Mouse (Mus musculus) midbrain, embryonic 12.5 days (tissue): Measurements from ENCODE around the gene Enox1. TPM values are rescaled to one million over a fixed set of nuclear protein-coding genes. Genes with fewer than 3 reads are reported as not detected.

Experiments
- ATAC-seq: fragments of 200-750 bp; cut with Nextera tagmentation; 2 replicates; pipeline ENCODE4 v1.8.0; 2017; ENCODE audit warnings: low read depth, moderate TSS enrichment, moderate library complexity; ENCODE audit not compliant: low FRiP score
- H3K27ac ChIP-seq: fragments of 300-500 bp; sonication (generic); replicated peaks from 2 replicates; pipeline ENCODE4 v1.5.1; 2016; ENCODE audit warnings: mild to moderate bottlenecking
- H3K27me3 ChIP-seq: fragments of 300-500 bp; sonication (generic); 2 replicates; pipeline ENCODE4 v1.6.1; 2016; ENCODE audit warnings: mild to moderate bottlenecking
- H3K36me3 ChIP-seq: fragments of 300-500 bp; sonication (generic); 2 replicates; pipeline ENCODE4 v1.6.1; 2016
- H3K4me1 ChIP-seq: fragments of 300-500 bp; sonication (generic); 2 replicates; pipeline ENCODE4 v1.6.1; 2016
- H3K4me2 ChIP-seq: fragments of 300-500 bp; sonication (generic); replicated peaks from 2 replicates; pipeline ENCODE4 v1.6.1; 2016; ENCODE audit warnings: mild to moderate bottlenecking, moderate library complexity
- H3K4me3 ChIP-seq: fragments of 300-500 bp; sonication (generic); 2 replicates; pipeline ENCODE4 v1.5.1; 2016; ENCODE audit warnings: mild to moderate bottlenecking
- H3K9ac ChIP-seq: fragments of 300-500 bp; sonication (generic); replicated peaks from 2 replicates; pipeline ENCODE4 v1.6.1; 2016; ENCODE audit warnings: mild to moderate bottlenecking, moderate library complexity
- H3K9me3 ChIP-seq: fragments of 300-500 bp; sonication (generic); 2 replicates; pipeline ENCODE4 v1.6.1; 2016; ENCODE audit warnings: mild to moderate bottlenecking
- WGBS: fragments of 180-500 bp; shearing (Covaris S2); methylation state at CpG from one replicate; pipeline ENCODE4 v1.1.7; 2016; 5-methylcytosine and 5-hydroxymethylcytosine counted together
- polyA plus RNA-seq: library from polyadenylated mRNA; unstranded; fragments of >200 nt; fragmentation: Nextera tagmentation; extraction: Ambion mirVana; gene quantifications from 2 replicates; pipeline ENCODE4 v1.2.1, GENCODE M21; 2016

The Enox1 gene
- polyA plus RNA-seq, 1 experiment from 2014 or later = 35.1 TPM

GRCm38 (mm10) chr14:77377439-77377838 lies 220.9 kb downstream of the Enox1 start:
- H3K36me3 ChIP-seq = no peaks in the 10 kb centered on the region
- peaks cover 40% of the 10 kb centered on the region for H3K4me1 ChIP-seq
- H3K9me3 ChIP-seq = no peaks in the 10 kb centered on the region
- 57% methylated on average over 3 of the region's 3 CpGs for WGBS
- no peaks in the 10 kb centered on the region for H3K27me3 ChIP-seq
- ATAC-seq = no peak
- H3K9ac ChIP-seq = no peak overlapping the region
- H3K27ac ChIP-seq = peak overlapping the region; percentile 67
- no peak overlapping the region for H3K4me3 ChIP-seq
- H3K4me2 ChIP-seq = peak overlapping the region; percentile 30; the same call in 1 of the 2 replicates

DNA sequence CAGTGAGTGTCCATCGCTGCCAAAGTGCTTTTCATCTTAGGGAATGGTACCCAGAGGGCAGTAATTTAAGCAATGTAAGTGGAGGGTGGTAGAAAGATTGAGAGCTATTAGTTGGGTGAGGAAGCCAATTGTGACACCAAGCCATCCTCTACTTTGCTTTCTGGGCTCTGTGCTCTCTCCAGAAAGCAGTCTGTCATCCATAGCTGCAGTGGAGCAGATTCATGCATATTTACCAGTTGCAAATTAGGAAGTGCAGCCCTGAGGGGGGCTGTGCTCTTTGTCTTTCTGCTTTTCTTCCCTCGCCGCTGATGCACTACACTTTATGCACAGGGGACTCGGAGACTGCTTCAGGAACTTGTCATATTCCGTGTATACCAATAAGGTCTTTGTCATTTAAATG lies 221.3 kb downstream of the Enox1 start:
- H3K4me2 ChIP-seq = peak overlapping the region; percentile 30
- H3K9ac ChIP-seq = no peak overlapping the region
- 21% methylated on average over 5 of the region's 5 CpGs for WGBS
- ATAC-seq = peak; percentile 79; the same call in 1 of the 2 replicates
- H3K27ac ChIP-seq = peak overlapping the region; percentile 67
- no peaks in the 10 kb centered on the region for H3K36me3 ChIP-seq
- no peaks in the 10 kb centered on the region for H3K27me3 ChIP-seq
- H3K9me3 ChIP-seq = no peaks in the 10 kb centered on the region
- H3K4me1 ChIP-seq = peaks cover 40% of the 10 kb centered on the region
- no peak overlapping the region for H3K4me3 ChIP-seq

DNA sequence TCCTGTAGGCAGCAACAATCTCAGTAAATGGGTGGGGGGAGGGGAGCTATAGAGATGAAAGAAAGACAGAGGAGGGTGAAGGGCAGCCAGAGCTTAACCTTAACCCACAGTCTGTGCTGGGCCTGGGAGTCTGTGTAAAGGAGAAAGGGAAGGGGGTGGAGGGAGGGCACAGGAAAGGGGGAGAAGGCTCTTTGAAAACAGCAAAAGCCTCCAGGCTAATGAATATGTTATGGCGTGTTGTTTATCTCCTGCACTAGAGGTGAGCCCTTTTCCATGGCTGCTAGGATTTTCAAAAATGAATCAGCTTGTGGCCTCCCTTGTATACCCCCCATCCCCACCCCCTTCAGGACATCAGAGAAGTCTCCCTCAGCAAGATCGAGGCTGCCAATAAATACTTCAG lies 225.0 kb downstream of the Enox1 start:
- Histone ChIP-seq H3K27ac (peak overlapping the region; percentile 66), H3K9ac (no peak overlapping the region), H3K4me2 (peak overlapping the region; percentile 6; the same call in 1 of the 2 replicates), H3K27me3 (no peaks in the 10 kb centered on the region), H3K36me3 (no peaks in the 10 kb centered on the region), H3K4me3 (no peak overlapping the region), H3K4me1 (peaks cover 46% of the 10 kb centered on the region), H3K9me3 (no peaks in the 10 kb centered on the region)
- 4% methylated on average over 2 of the region's 2 CpGs for WGBS
- ATAC-seq = peak; percentile 83

- no peak overlapping the region for H3K4me3 ChIP-seq
- no peaks in the 10 kb centered on the region for H3K36me3 ChIP-seq
- WGBS = 28% methylated on average over 9 of the region's 9 CpGs
- H3K9ac ChIP-seq = no peak overlapping the region
- H3K27me3 ChIP-seq = no peaks in the 10 kb centered on the region
- ATAC-seq = no peak
- no peak overlapping the region for H3K27ac ChIP-seq
- 0 out of 2 replicates have a peak overlapping the region, but pooled peaks have one; percentile 2 for H3K4me2 ChIP-seq
- no peaks in the 10 kb centered on the region for H3K9me3 ChIP-seq
- H3K4me1 ChIP-seq = peaks cover 28% of the 10 kb centered on the region
Measured at GRCm38 (mm10) chr14:77385621-77386020, 229.1 kb downstream of the Enox1 start.

- Histone ChIP-seq H3K27ac (no peak overlapping the region), H3K9me3 (no peaks in the 10 kb centered on the region), H3K4me3 (no peak overlapping the region), H3K9ac (no peak overlapping the region), H3K4me1 (peaks cover 11% of the 10 kb centered on the region; the same call in 1 of the 2 replicates), H3K4me2 (no peak overlapping the region), H3K36me3 (no peaks in the 10 kb centered on the region), H3K27me3 (no peaks in the 10 kb centered on the region)
- no peak for ATAC-seq
- WGBS = 90% methylated on average over 2 of the region's 2 CpGs
Measured at GRCm38 (mm10) chr14:77387877-77388276, 231.3 kb downstream of the Enox1 start.

DNA sequence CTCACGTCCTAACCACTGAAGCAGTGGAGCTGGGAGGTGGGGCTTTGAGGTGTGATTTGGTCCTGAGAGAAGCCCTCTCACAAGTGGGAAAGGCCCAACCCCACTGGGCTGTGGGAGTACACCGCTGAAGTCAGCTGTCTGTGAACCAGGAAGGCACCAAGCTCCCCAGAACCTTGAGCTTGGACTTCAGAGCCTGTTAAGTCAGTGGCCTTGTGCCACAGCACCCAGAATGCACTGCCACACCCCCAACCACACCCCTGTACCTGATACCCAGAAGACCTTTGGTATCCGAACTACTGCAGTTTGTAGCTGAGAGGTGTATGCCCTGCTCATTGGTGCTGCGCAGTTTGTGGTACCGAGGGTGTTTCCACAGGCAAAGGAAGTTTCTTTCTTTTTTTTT lies 232.7 kb downstream of the Enox1 start:
- H3K9ac ChIP-seq = no peak overlapping the region
- 93% methylated on average over 5 of the region's 5 CpGs for WGBS

GRCm38 (mm10) chr14:77392476-77392875 lies 235.9 kb downstream of the Enox1 start:
- Histone ChIP-seq H3K9me3 (no peaks in the 10 kb centered on the region), H3K27me3 (no peaks in the 10 kb centered on the region), H3K36me3 (no peaks in the 10 kb centered on the region), H3K27ac (no peak overlapping the region), H3K4me2 (no peak overlapping the region), H3K4me1 (0 out of 2 replicates have a peak, but pooled peaks cover 5% of the 10 kb centered on the region), H3K9ac (no peak overlapping the region), H3K4me3 (no peak overlapping the region)
- 53% methylated on average over 1 of the region's 1 CpGs for WGBS
- ATAC-seq = no peak

More for the DNA sequence above, 232.7 kb downstream of the Enox1 start:
- Histone ChIP-seq H3K36me3 (no peaks in the 10 kb centered on the region), H3K4me2 (no peak overlapping the region), H3K9me3 (no peaks in the 10 kb centered on the region), H3K27me3 (no peaks in the 10 kb centered on the region), H3K4me1 (peaks cover 11% of the 10 kb centered on the region; the same call in 1 of the 2 replicates), H3K4me3 (no peak overlapping the region), H3K27ac (no peak overlapping the region)
- no peak for ATAC-seq

DNA sequence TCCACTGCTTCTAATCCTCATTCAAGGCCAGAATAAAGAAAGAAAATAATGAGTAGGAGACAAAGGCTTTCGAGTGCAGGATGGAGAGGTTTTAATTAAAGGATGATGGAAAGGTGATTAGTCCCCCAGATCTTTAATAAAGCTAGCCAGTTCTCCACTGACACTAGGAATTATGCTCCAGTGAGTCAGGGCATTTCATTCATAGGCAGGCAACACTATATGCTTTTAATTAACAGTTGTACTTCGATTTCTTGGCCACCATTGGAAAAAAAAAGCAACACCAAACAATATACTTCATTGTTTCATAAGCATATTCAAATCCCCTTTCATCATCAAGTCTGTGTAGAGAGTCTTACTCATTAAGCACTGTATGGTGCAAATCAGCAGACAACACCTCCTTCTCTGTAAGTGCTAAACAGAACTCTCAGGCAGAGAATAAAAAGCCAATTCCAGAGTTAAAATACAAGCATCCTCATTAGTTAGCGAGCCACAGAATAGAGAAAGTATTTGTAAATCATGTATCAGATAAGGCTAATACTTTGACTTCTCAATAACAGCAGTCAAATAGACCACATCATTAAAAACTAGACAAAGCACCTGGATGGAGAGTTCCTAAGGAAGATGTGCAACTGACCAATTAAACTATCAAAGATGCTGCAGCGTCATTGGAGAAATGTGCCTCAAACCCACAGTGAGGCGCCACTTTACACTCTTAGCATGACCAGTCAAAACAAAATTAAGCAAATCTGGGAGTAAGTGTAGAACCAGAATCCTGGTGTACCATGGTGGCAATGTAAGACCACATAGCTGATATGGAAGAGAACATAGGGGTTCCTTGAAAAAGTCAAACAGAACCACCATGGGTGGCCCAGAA lies 249.9 kb downstream of the Enox1 start:
- 0 out of 2 replicates have a peak, but pooled peaks have one; percentile 34 for ATAC-seq
- Histone ChIP-seq H3K27me3 (no peaks in the 10 kb centered on the region), H3K4me3 (no peak overlapping the region), H3K9ac (no peak overlapping the region), H3K4me2 (no peak overlapping the region), H3K4me1 (0 out of 2 replicates have a peak, but pooled peaks cover 5% of the 10 kb centered on the region), H3K36me3 (no peaks in the 10 kb centered on the region), H3K27ac (no peak overlapping the region), H3K9me3 (no peaks in the 10 kb centered on the region)
- 66% methylated on average over 5 of the region's 5 CpGs for WGBS

DNA sequence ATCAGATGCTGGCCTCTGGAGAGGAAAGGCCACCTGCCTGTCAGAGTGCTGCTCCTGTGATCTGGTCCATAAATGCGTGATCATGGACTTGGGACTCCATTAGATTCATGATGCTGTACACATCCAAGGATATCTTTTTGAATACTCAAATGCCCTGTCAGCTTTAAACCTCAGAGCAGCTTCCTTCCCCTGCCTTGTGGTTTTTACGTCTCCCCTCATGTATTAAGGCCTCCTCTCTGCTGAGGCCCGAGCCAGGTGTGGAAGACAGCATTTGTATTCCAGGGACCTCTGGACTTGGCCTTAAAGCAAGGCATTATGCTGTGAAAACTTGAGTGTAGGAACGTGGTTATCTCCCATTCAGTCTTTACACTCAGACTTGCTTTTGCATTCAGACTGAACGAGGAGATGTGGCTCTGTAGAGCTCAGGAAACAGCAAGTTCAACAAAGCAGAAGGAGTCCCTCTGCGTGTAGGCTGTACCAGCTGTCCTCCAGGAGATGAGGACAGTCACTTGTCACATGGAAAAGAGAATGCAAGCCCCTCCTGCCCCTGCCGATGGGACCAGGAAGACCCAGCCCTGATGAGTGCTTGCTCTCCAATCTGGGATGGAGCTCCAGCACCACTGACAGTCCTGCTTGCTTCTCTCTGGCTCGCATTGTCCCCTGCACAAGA lies 252.8 kb downstream of the Enox1 start:
- H3K4me2 ChIP-seq = no peak overlapping the region
- 0 out of 2 replicates have a peak, but pooled peaks cover 5% of the 10 kb centered on the region for H3K4me1 ChIP-seq
- H3K36me3 ChIP-seq = no peaks in the 10 kb centered on the region
- H3K27ac ChIP-seq = no peak overlapping the region
- H3K9me3 ChIP-seq = no peaks in the 10 kb centered on the region
- no peak overlapping the region for H3K4me3 ChIP-seq
- no peak overlapping the region for H3K9ac ChIP-seq
- 79% methylated on average over 8 of the region's 8 CpGs for WGBS
- H3K27me3 ChIP-seq = no peaks in the 10 kb centered on the region
- no peak for ATAC-seq

DNA sequence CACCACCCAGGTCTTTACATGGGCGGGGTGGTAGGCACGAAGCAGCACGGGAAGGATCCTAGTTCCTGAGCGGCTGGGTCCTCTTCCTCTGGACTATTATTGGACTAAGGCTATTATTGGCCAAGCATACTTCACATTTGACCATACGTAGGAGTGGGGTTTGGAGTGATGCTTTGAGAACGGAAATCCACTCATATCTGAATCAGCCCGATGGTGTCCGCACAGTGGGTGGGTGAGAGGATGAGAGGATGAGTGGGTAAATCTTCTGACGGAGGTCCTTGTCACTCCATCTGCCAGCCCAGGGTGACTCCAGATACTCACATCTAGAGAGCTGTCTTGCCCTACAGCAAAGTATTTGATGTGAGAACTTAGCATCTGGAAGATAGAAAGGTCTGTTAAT lies 253.8 kb downstream of the Enox1 start:
- H3K9ac ChIP-seq = no peak overlapping the region
- no peak overlapping the region for H3K27ac ChIP-seq
- H3K4me2 ChIP-seq = no peak overlapping the region
- no peak overlapping the region for H3K4me3 ChIP-seq
- H3K36me3 ChIP-seq = no peaks in the 10 kb centered on the region
- 96% methylated on average over 9 of the region's 9 CpGs for WGBS
- no peaks in the 10 kb centered on the region for H3K27me3 ChIP-seq
- ATAC-seq = no peak
- 0 out of 2 replicates have a peak, but pooled peaks cover 5% of the 10 kb centered on the region for H3K4me1 ChIP-seq
- H3K9me3 ChIP-seq = no peaks in the 10 kb centered on the region

DNA sequence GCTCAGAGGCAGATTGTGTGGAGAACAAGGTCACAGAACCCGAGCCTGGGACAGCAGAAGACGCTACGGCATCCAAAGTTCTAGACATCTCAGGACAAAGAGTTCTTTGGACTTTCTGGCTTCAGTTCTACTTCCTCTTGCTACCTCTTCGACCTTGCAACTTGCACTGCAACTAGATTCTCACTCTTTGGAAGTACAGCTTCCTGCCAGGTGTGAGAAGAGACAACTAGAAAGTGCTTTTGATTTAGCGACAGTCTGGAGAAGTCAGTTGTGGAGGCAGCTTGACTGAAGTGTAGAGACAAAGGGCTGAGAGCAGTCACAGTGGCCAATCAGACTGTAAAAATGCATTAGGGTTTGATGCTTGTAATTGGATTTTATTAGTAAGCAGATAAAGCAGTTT lies 256.5 kb downstream of the Enox1 start:
- no peak overlapping the region for H3K9ac ChIP-seq
- H3K27me3 ChIP-seq = no peaks in the 10 kb centered on the region
- 87% methylated on average over 5 of the region's 5 CpGs for WGBS
- no peak overlapping the region for H3K4me2 ChIP-seq
- H3K4me1 ChIP-seq = no peaks in the 10 kb centered on the region
- H3K27ac ChIP-seq = no peak overlapping the region
- no peak for ATAC-seq
- H3K4me3 ChIP-seq = no peak overlapping the region
- no peaks in the 10 kb centered on the region for H3K9me3 ChIP-seq
- no peaks in the 10 kb centered on the region for H3K36me3 ChIP-seq

- Histone ChIP-seq H3K4me2 (no peak overlapping the region), H3K9me3 (no peaks in the 10 kb centered on the region), H3K4me3 (no peak overlapping the region), H3K27me3 (no peaks in the 10 kb centered on the region), H3K36me3 (no peaks in the 10 kb centered on the region), H3K27ac (no peak overlapping the region), H3K4me1 (peaks cover 3% of the 10 kb centered on the region; the same call in 1 of the 2 replicates), H3K9ac (no peak overlapping the region)
- no peak for ATAC-seq
- 88% methylated on average over 2 of the region's 2 CpGs for WGBS
Measured at GRCm38 (mm10) chr14:77416358-77416757, 259.8 kb downstream of the Enox1 start.
